In genomic region chr9:119597332-119597731, GRCm38 (mm10) we compare ENCODE assay signal across 20 mouse cellular contexts. TPM values are rescaled to one million over a fixed set of nuclear protein-coding genes. Genes with fewer than 3 reads are reported as not detected.
A peak's percentile ranks its signal among the peaks of the same experiment; 100 is the strongest.
DNase-seq lines count a peak whose midpoint lies in the region; ATAC-seq and TF ChIP-seq lines count a peak whose summit lies in the region.
"Had no signal": no experiment of that assay in that cellular context is flagged by ENCODE, and none has a peak within 500 bp of the region (broad histone marks: within the 10 kb centered on the region; RNA-seq: fewer than 3 reads in every experiment).

No protein-coding gene starts in this region.

- H3K4me3 ChIP-seq in midbrain, embryonic 11.5 days (ENCODE audit: low read depth, low read length): no peak overlapping the region
- no peak overlapping the region for H3K4me3 ChIP-seq in midbrain, postnatal 0 days (ENCODE audit: low read depth, low read length)
- H3K4me3 ChIP-seq in layer of hippocampus, adult 2 months: no peak overlapping the region
- H3K4me3 ChIP-seq: embryonic facial prominence, embryonic 15.5 days; heart, embryonic 10.5 days; limb, embryonic 15.5 days; neural tube, embryonic 13.5 days had no signal

- H3K36me3 ChIP-seq in midbrain, embryonic 11.5 days (ENCODE audit: control insufficient read depth, insufficient read depth, low read length): no peaks in the 10 kb centered on the region
- H3K36me3 ChIP-seq in midbrain, postnatal 0 days (ENCODE audit: insufficient read depth, low read length): no peaks in the 10 kb centered on the region
- H3K36me3 ChIP-seq: embryonic facial prominence, embryonic 15.5 days; heart, embryonic 10.5 days; limb, embryonic 15.5 days; neural tube, embryonic 13.5 days had no signal

- DNase-seq in midbrain, embryonic 11.5 days (ENCODE audit: low spot score, missing footprints): peak; percentile 65
- no peak for DNase-seq in midbrain, postnatal 0 days (ENCODE audit: low spot score)
- DNase-seq in ES-CJ7 (ENCODE audit: low read depth, low spot score) (peak; percentile 84), R1 (ENCODE audit: low read depth, low spot score) (peak; percentile 93)
- peak; percentile 20 for DNase-seq in lung, postnatal 25 days (ENCODE audit: low spot score)
- no peak for DNase-seq in urinary bladder, postnatal 14 days (ENCODE audit: low spot score)
- no peak for DNase-seq in layer of hippocampus, adult 2 months (ENCODE audit: low spot score in 2 of 2)
- DNase-seq: cerebellum, adult 9-11 months; heart, postnatal 36 days; kidney, adult 18-20 months; kidney, postnatal 10 days; liver, postnatal 0 days; spleen, adult 18-20 months had no signal

- TF ChIP-seq CTCF in midbrain, postnatal 0 days (IDR thresholded peaks at IDR 0.05): no peak
- no peak for TF ChIP-seq CTCF in layer of hippocampus, adult 2 months (conservative IDR thresholded peaks at IDR 0.05)

- no peak for ATAC-seq in midbrain, embryonic 11.5 days (ENCODE audit: low FRiP score)
- ATAC-seq in midbrain, postnatal 0 days (ENCODE audit: low FRiP score): no peak
- ATAC-seq: CD4-positive, CD25-positive, alpha-beta regulatory T cell, adult 4 months; liver, postnatal 0 days; Patski had no signal

- H3K4me1 ChIP-seq in midbrain, embryonic 11.5 days (ENCODE audit: control insufficient read depth, insufficient read depth, low read length): no peaks in the 10 kb centered on the region
- H3K4me1 ChIP-seq in midbrain, postnatal 0 days (ENCODE audit: insufficient read depth, low read length): no peaks in the 10 kb centered on the region
- H3K4me1 ChIP-seq: embryonic facial prominence, embryonic 15.5 days; heart, embryonic 10.5 days; limb, embryonic 15.5 days; neural tube, embryonic 13.5 days had no signal

- H3K27me3 ChIP-seq in midbrain, embryonic 11.5 days (ENCODE audit: control insufficient read depth, insufficient read depth, low read length): no peaks in the 10 kb centered on the region
- H3K27me3 ChIP-seq in midbrain, postnatal 0 days (ENCODE audit: insufficient read depth, low read length): no peaks in the 10 kb centered on the region
- H3K27me3 ChIP-seq: embryonic facial prominence, embryonic 15.5 days; limb, embryonic 15.5 days; neural tube, embryonic 13.5 days; Patski had no signal

- no peak overlapping the region for H3K9ac ChIP-seq in midbrain, embryonic 11.5 days (ENCODE audit: low read length)
- no peak overlapping the region for H3K9ac ChIP-seq in midbrain, postnatal 0 days (replicated peaks; ENCODE audit: low read length, poor library complexity, severe bottlenecking)
- H3K9ac ChIP-seq: embryonic facial prominence, embryonic 15.5 days; limb, embryonic 15.5 days; liver, postnatal 0 days; neural tube, embryonic 13.5 days had no signal

- WGBS in midbrain, embryonic 11.5 days: 82% methylated on average over 8 of the region's 8 CpGs
- 85% methylated on average over 8 of the region's 8 CpGs for WGBS in midbrain, postnatal 0 days

- H3K4me2 ChIP-seq in midbrain, embryonic 11.5 days: no peak overlapping the region
- H3K4me2 ChIP-seq in midbrain, postnatal 0 days (ENCODE audit: low read depth, low read length, poor library complexity, severe bottlenecking): no peak overlapping the region
- H3K4me2 ChIP-seq: embryonic facial prominence, embryonic 15.5 days; limb, embryonic 15.5 days; neural tube, embryonic 13.5 days had no signal

- H3K9me3 ChIP-seq in midbrain, embryonic 11.5 days (ENCODE audit: control insufficient read depth, low read length): no peaks in the 10 kb centered on the region; the same call in 1 of the 2 replicates
- H3K9me3 ChIP-seq in midbrain, postnatal 0 days (ENCODE audit: low read length): no peaks in the 10 kb centered on the region
- H3K9me3 ChIP-seq: embryonic facial prominence, embryonic 15.5 days; heart, embryonic 10.5 days; limb, embryonic 15.5 days had no signal

- H3K27ac ChIP-seq in midbrain, embryonic 11.5 days (ENCODE audit: low read depth, low read length): no peak overlapping the region
- H3K27ac ChIP-seq in midbrain, postnatal 0 days (ENCODE audit: low read depth, low read length): no peak overlapping the region
- no peak overlapping the region for H3K27ac ChIP-seq in layer of hippocampus, adult 2 months
- H3K27ac ChIP-seq: embryonic facial prominence, embryonic 15.5 days; heart, embryonic 10.5 days; limb, embryonic 15.5 days; neural tube, embryonic 13.5 days had no signal

RNA-seq across cellular contexts. Expression of gene Scn5a, which starts 18.5 kb away (rescaled TPM):
- 0.16 TPM in 1 of 2 replicates, not detected in the other for polyA plus RNA-seq in midbrain, embryonic 11.5 days (2014; fragmentation: Nextera tagmentation; extraction: Ambion mirVana)
- total RNA-seq in midbrain, postnatal 0 days (2014; rRNA removed): 1.2 and 1.4 TPM in 2 replicates
- 0.36 and 0.38 TPM in 2 replicates for polyA plus RNA-seq in midbrain, postnatal 0 days (2015; fragmentation: Nextera tagmentation; extraction: Ambion mirVana)
- under 1 TPM; 0.86 to 0.97 TPM for total RNA-seq in layer of hippocampus, adult 2 months (2021)
- total RNA-seq: monocyte, adult 5-6 weeks had no signal
- polyA plus RNA-seq: CD4-positive, CD25-positive, alpha-beta regulatory T cell, adult 4 months had no signal

Comparison
In these comparisons a context has a peak if more than half of its experiments do, and no peak if none do; other contexts are left out.
1. DNase-seq: peak in midbrain, embryonic 11.5 days (single experiment), ES-CJ7 (single experiment), R1 (single experiment) and lung, postnatal 25 days (single experiment); none in midbrain, postnatal 0 days (single experiment), urinary bladder, postnatal 14 days (single experiment) and layer of hippocampus, adult 2 months (0 of 2).